ENCODE assay signal across 9 mouse cellular contexts in genomic region chr11:117606605-117607203, GRCm38 (mm10). TPM values are rescaled to one million over a fixed set of nuclear protein-coding genes. Genes with fewer than 3 reads are reported as not detected.
A peak's percentile ranks its signal among the peaks of the same experiment; 100 is the strongest.
DNase-seq lines count a peak whose midpoint lies in the region; ATAC-seq and TF ChIP-seq lines count a peak whose summit lies in the region.
"Had no signal": no experiment of that assay in that cellular context is flagged by ENCODE, and none has a peak within 500 bp of the region (broad histone marks: within the 10 kb centered on the region; RNA-seq: fewer than 3 reads in every experiment).

No protein-coding gene starts in this region.

- TF ChIP-seq CTCF in layer of hippocampus, adult 2 months (conservative IDR thresholded peaks at IDR 0.05): peak; percentile 21; the same call in 1 of the 2 replicates
- TF ChIP-seq CTCF in intestine, postnatal 0 days (IDR thresholded peaks at IDR 0.05; ENCODE audit: low read depth): peak; percentile 35; the same call in 1 of the 2 replicates
- peak; percentile 41 for TF ChIP-seq CTCF in midbrain, postnatal 0 days (IDR thresholded peaks at IDR 0.05)
- TF ChIP-seq CTCF in thymus, adult 2 months (IDR thresholded peaks at IDR 0.05; ENCODE audit: borderline replicate concordance, control insufficient read depth, extremely low read depth, insufficient read depth, low read length, poor library complexity): no peak

- no peak overlapping the region for H3K9ac ChIP-seq in embryonic facial prominence, embryonic 12.5 days
- H3K9ac ChIP-seq in intestine, postnatal 0 days (ENCODE audit: low read depth, low read length): no peak overlapping the region
- no peak overlapping the region for H3K9ac ChIP-seq in midbrain, postnatal 0 days (replicated peaks; ENCODE audit: low read length, poor library complexity, severe bottlenecking)

- H3K4me3 ChIP-seq in layer of hippocampus, adult 2 months: no peak overlapping the region
- H3K4me3 ChIP-seq in embryonic facial prominence, embryonic 12.5 days: no peak overlapping the region
- no peak overlapping the region for H3K4me3 ChIP-seq in intestine, postnatal 0 days (ENCODE audit: low read depth, low read length)
- H3K4me3 ChIP-seq in midbrain, postnatal 0 days (ENCODE audit: low read depth, low read length): no peak overlapping the region
- H3K4me3 ChIP-seq in thymus, adult 2 months (ENCODE audit: control insufficient read depth, insufficient read depth, low read length): no peak overlapping the region
- H3K4me3 ChIP-seq: erythroblast, embryonic 14.5 days had no signal

- H3K27ac ChIP-seq in layer of hippocampus, adult 2 months: peak overlapping the region; percentile 61; the same call in 1 of the 2 replicates
- H3K27ac ChIP-seq in embryonic facial prominence, embryonic 12.5 days: 0 out of 2 replicates have a peak overlapping the region, but pooled peaks have one; percentile 9
- no peak overlapping the region for H3K27ac ChIP-seq in intestine, postnatal 0 days (ENCODE audit: low read depth, low read length)
- H3K27ac ChIP-seq in midbrain, postnatal 0 days (ENCODE audit: low read depth, low read length): no peak overlapping the region; the same call in 1 of the 2 replicates
- H3K27ac ChIP-seq in thymus, adult 2 months (ENCODE audit: control insufficient read depth, insufficient read depth, low read length): no peak overlapping the region

- H3K4me1 ChIP-seq in embryonic facial prominence, embryonic 12.5 days: peaks cover 50% of the 10 kb centered on the region
- 0 out of 2 replicates have a peak, but pooled peaks cover 2% of the 10 kb centered on the region for H3K4me1 ChIP-seq in intestine, postnatal 0 days (replicated peaks; ENCODE audit: control insufficient read depth, insufficient read depth, low read length)
- H3K4me1 ChIP-seq in midbrain, postnatal 0 days (ENCODE audit: insufficient read depth, low read length): peaks cover 3% of the 10 kb centered on the region; the same call in 1 of the 2 replicates
- peaks cover 18% of the 10 kb centered on the region for H3K4me1 ChIP-seq in thymus, adult 2 months (replicated peaks; ENCODE audit: control insufficient read depth, insufficient read depth, low read length)

- no peak overlapping the region for H3K4me2 ChIP-seq in embryonic facial prominence, embryonic 12.5 days (replicated peaks)
- peak overlapping the region; percentile 37; the same call in 1 of the 2 replicates for H3K4me2 ChIP-seq in intestine, postnatal 0 days (replicated peaks; ENCODE audit: low read depth)
- no peak overlapping the region for H3K4me2 ChIP-seq in midbrain, postnatal 0 days (ENCODE audit: low read depth, low read length, poor library complexity, severe bottlenecking)

- no peaks in the 10 kb centered on the region for H3K36me3 ChIP-seq in embryonic facial prominence, embryonic 12.5 days
- no peaks in the 10 kb centered on the region for H3K36me3 ChIP-seq in intestine, postnatal 0 days (ENCODE audit: control insufficient read depth, insufficient read depth)
- no peaks in the 10 kb centered on the region for H3K36me3 ChIP-seq in midbrain, postnatal 0 days (ENCODE audit: insufficient read depth, low read length)
- H3K36me3 ChIP-seq in thymus, adult 2 months (ENCODE audit: control insufficient read depth, insufficient read depth, low read length): no peaks in the 10 kb centered on the region

- WGBS in embryonic facial prominence, embryonic 12.5 days: 12% methylated on average over 13 of the region's 13 CpGs
- WGBS in intestine, postnatal 0 days: 11% methylated on average over 13 of the region's 13 CpGs
- 9% methylated on average over 12 of the region's 13 CpGs for WGBS in midbrain, postnatal 0 days
- WGBS in thymus, adult 2 months: 49% methylated on average over 13 of the region's 13 CpGs

- no peak for DNase-seq in layer of hippocampus, adult 2 months (ENCODE audit: low spot score in 2 of 2)
- no peak for DNase-seq in layer of hippocampus, postnatal 25 days (ENCODE audit: extremely low spot score in 1 of 2, low spot score in 1 of 2)
- no peak for DNase-seq in midbrain, postnatal 0 days (ENCODE audit: low spot score)
- no peak for DNase-seq in right cerebral cortex, postnatal 10 days (ENCODE audit: low spot score in 2 of 2)
- DNase-seq in urinary bladder, adult 2 months (ENCODE audit: low spot score): no peak
- DNase-seq in thymus, adult 2 months: no peak

- no peaks in the 10 kb centered on the region for H3K9me3 ChIP-seq in embryonic facial prominence, embryonic 12.5 days
- H3K9me3 ChIP-seq in intestine, postnatal 0 days (ENCODE audit: control insufficient read depth): no peaks in the 10 kb centered on the region
- H3K9me3 ChIP-seq in midbrain, postnatal 0 days (ENCODE audit: low read length): no peaks in the 10 kb centered on the region

- TF ChIP-seq POLR2A in thymus, adult 2 months (IDR thresholded peaks at IDR 0.05; ENCODE audit: control insufficient read depth, extremely low read depth, insufficient read depth, low read length, poor library complexity): no peak

- ATAC-seq in embryonic facial prominence, embryonic 12.5 days (ENCODE audit: insufficient number of reproducible peaks, insufficient read depth, low FRiP score, low TSS enrichment): no peak; the same call in 1 of the 2 replicates
- no peak for ATAC-seq in intestine, postnatal 0 days
- no peak for ATAC-seq in midbrain, postnatal 0 days (ENCODE audit: low FRiP score)

- no peaks in the 10 kb centered on the region for H3K27me3 ChIP-seq in embryonic facial prominence, embryonic 12.5 days
- 0 out of 2 replicates have a peak, but pooled peaks cover 7% of the 10 kb centered on the region for H3K27me3 ChIP-seq in intestine, postnatal 0 days (replicated peaks; ENCODE audit: control insufficient read depth, insufficient read depth, low read length)
- no peaks in the 10 kb centered on the region for H3K27me3 ChIP-seq in midbrain, postnatal 0 days (ENCODE audit: insufficient read depth, low read length)
- H3K27me3 ChIP-seq in thymus, adult 2 months (ENCODE audit: control insufficient read depth, insufficient read depth, low read length): no peaks in the 10 kb centered on the region

RNA-seq across cellular contexts. Expression of gene Tnrc6c, which starts 47.4 kb away (rescaled TPM):
- 10 to 100 TPM; 74.7 to 82.1 TPM for total RNA-seq in layer of hippocampus, adult 2 months (2021)
- total RNA-seq in layer of hippocampus, postnatal 25 days (2021): 10 to 100 TPM; 53.8 to 76.8 TPM
- polyA plus RNA-seq in embryonic facial prominence, embryonic 12.5 days (2016; fragmentation: Nextera tagmentation; extraction: Ambion mirVana): 23.9 and 26.1 TPM in 2 replicates
- 6.1 and 6.9 TPM in 2 replicates for polyA plus RNA-seq in intestine, postnatal 0 days (2015; fragmentation: Nextera tagmentation; extraction: Ambion mirVana)
- total RNA-seq in midbrain, postnatal 0 days (2014; rRNA removed): 78.4 and 79.8 TPM in 2 replicates
- 22.8 and 26.5 TPM in 2 replicates for polyA plus RNA-seq in midbrain, postnatal 0 days (2015; fragmentation: Nextera tagmentation; extraction: Ambion mirVana)
- 11.9 and 19.1 TPM in 2 replicates for polyA plus RNA-seq in urinary bladder, adult 2 months (2012; rRNA removed)
- 75.0 and 89.7 TPM in 2 replicates for polyA plus RNA-seq in thymus, adult 2 months (2012; rRNA removed)

Comparison
In these comparisons a context has a peak if more than half of its experiments do, and no peak if none do; other contexts are left out.
1. H3K27ac ChIP-seq: peak in layer of hippocampus, adult 2 months (single experiment) and embryonic facial prominence, embryonic 12.5 days (single experiment); none in intestine, postnatal 0 days (single experiment), midbrain, postnatal 0 days (single experiment) and thymus, adult 2 months (single experiment).